Mouse (Mus musculus): Measurements from ENCODE around the gene Reps1. TPM values are rescaled to one million over a fixed set of nuclear protein-coding genes. Genes with fewer than 3 reads are reported as not detected.

The Reps1 gene
- polyA plus RNA-seq, 1 experiment from 2014 or later, result 16.3 TPM

- 61% methylated on average over 10 of the region's 10 CpGs for WGBS
- H3K27ac ChIP-seq (replicated peaks), result no peak overlapping the region
- no peaks in the 10 kb centered on the region for H3K9me3 ChIP-seq
- no peaks in the 10 kb centered on the region for H3K27me3 ChIP-seq
- H3K4me3 ChIP-seq, result no peak overlapping the region
- no peak for ATAC-seq (replicated peaks)
- H3K36me3 ChIP-seq, result no peaks in the 10 kb centered on the region
- H3K4me1 ChIP-seq, result peaks cover 32% of the 10 kb centered on the region
- H3K9ac ChIP-seq (replicated peaks), result no peak overlapping the region
- no peak overlapping the region for H3K4me2 ChIP-seq (replicated peaks)
Measured at GRCm38 (mm10) chr10:18067761-18068446, 12.2 kb downstream of the Reps1 start.

GRCm38 (mm10) chr10:18068880-18069279, 13.2 kb downstream of the Reps1 start:
- Histone ChIP-seq H3K9me3 (no peaks in the 10 kb centered on the region), H3K4me1 (peaks cover 32% of the 10 kb centered on the region), H3K4me3 (no peak overlapping the region)

GRCm38 (mm10) chr10:18069576-18069975, 13.9 kb downstream of the Reps1 start:
- H3K4me1 ChIP-seq, result peaks cover 32% of the 10 kb centered on the region
- H3K27me3 ChIP-seq, result no peaks in the 10 kb centered on the region
- H3K4me3 ChIP-seq, result no peak overlapping the region
- H3K27ac ChIP-seq (replicated peaks), result no peak overlapping the region
- 65% methylated on average over 2 of the region's 2 CpGs for WGBS
- H3K36me3 ChIP-seq, result no peaks in the 10 kb centered on the region
- no peak overlapping the region for H3K4me2 ChIP-seq (replicated peaks)
- no peak for ATAC-seq (replicated peaks)
- H3K9me3 ChIP-seq, result no peaks in the 10 kb centered on the region
- H3K9ac ChIP-seq (replicated peaks), result no peak overlapping the region

More at GRCm38 (mm10) chr10:18068880-18069279, 13.2 kb downstream of the Reps1 start:
- 92% methylated on average over 2 of the region's 2 CpGs for WGBS
- ATAC-seq (replicated peaks), result no peak
- Histone ChIP-seq H3K9ac (replicated peaks) (no peak overlapping the region), H3K27ac (replicated peaks) (no peak overlapping the region), H3K36me3 (no peaks in the 10 kb centered on the region), H3K4me2 (replicated peaks) (no peak overlapping the region), H3K27me3 (no peaks in the 10 kb centered on the region)

- Histone ChIP-seq H3K27me3 (no peaks in the 10 kb centered on the region), H3K36me3 (no peaks in the 10 kb centered on the region), H3K4me3 (no peak overlapping the region), H3K27ac (replicated peaks) (peak overlapping the region; percentile 12; the same call in 1 of the 2 replicates), H3K4me2 (replicated peaks) (no peak overlapping the region), H3K9me3 (no peaks in the 10 kb centered on the region), H3K4me1 (peaks cover 27% of the 10 kb centered on the region), H3K9ac (replicated peaks) (no peak overlapping the region)
- ATAC-seq (replicated peaks), result no peak
- 65% methylated on average over 3 of the region's 3 CpGs for WGBS
Measured at GRCm38 (mm10) chr10:18070144-18070543, 14.5 kb downstream of the Reps1 start.

GRCm38 (mm10) chr10:18070616-18071015, 15.0 kb downstream of the Reps1 start:
- no peak overlapping the region for H3K4me3 ChIP-seq
- H3K4me1 ChIP-seq, result peaks cover 27% of the 10 kb centered on the region
- no peak overlapping the region for H3K4me2 ChIP-seq (replicated peaks)
- no peaks in the 10 kb centered on the region for H3K27me3 ChIP-seq
- no peak overlapping the region for H3K27ac ChIP-seq (replicated peaks)
- 91% methylated on average over 2 of the region's 2 CpGs for WGBS
- no peaks in the 10 kb centered on the region for H3K36me3 ChIP-seq
- H3K9ac ChIP-seq (replicated peaks), result no peak overlapping the region
- ATAC-seq (replicated peaks), result no peak
- no peaks in the 10 kb centered on the region for H3K9me3 ChIP-seq

GRCm38 (mm10) chr10:18072871-18073270, 17.2 kb downstream of the Reps1 start:
- Histone ChIP-seq H3K9ac (replicated peaks) (no peak overlapping the region), H3K27me3 (no peaks in the 10 kb centered on the region), H3K4me1 (peaks cover 23% of the 10 kb centered on the region), H3K4me3 (no peak overlapping the region), H3K4me2 (replicated peaks) (no peak overlapping the region), H3K27ac (replicated peaks) (no peak overlapping the region), H3K36me3 (no peaks in the 10 kb centered on the region), H3K9me3 (no peaks in the 10 kb centered on the region)
- ATAC-seq (replicated peaks), result no peak
- WGBS, result 72% methylated on average over 3 of the region's 3 CpGs

- WGBS, result 86% methylated on average over 5 of the region's 5 CpGs
- Histone ChIP-seq H3K4me1 (peaks cover 17% of the 10 kb centered on the region), H3K9me3 (no peaks in the 10 kb centered on the region), H3K4me3 (no peak overlapping the region), H3K27ac (replicated peaks) (no peak overlapping the region), H3K4me2 (replicated peaks) (no peak overlapping the region), H3K9ac (replicated peaks) (no peak overlapping the region), H3K36me3 (no peaks in the 10 kb centered on the region), H3K27me3 (no peaks in the 10 kb centered on the region)
- ATAC-seq (replicated peaks), result no peak
Measured at GRCm38 (mm10) chr10:18074383-18075075, 18.9 kb downstream of the Reps1 start.

- Histone ChIP-seq H3K4me2 (replicated peaks) (no peak overlapping the region), H3K36me3 (no peaks in the 10 kb centered on the region), H3K4me3 (no peak overlapping the region), H3K27ac (replicated peaks) (no peak overlapping the region), H3K4me1 (peaks cover 5% of the 10 kb centered on the region; the same call in 1 of the 2 replicates), H3K27me3 (no peaks in the 10 kb centered on the region), H3K9ac (replicated peaks) (no peak overlapping the region), H3K9me3 (no peaks in the 10 kb centered on the region)
- 95% methylated on average over 6 of the region's 6 CpGs for WGBS
- ATAC-seq (replicated peaks), result no peak
Measured at GRCm38 (mm10) chr10:18075845-18076244, 20.2 kb downstream of the Reps1 start.

- H3K4me2 ChIP-seq (replicated peaks), result no peak overlapping the region
- H3K36me3 ChIP-seq, result no peaks in the 10 kb centered on the region; the same call in 1 of the 2 replicates
- no peaks in the 10 kb centered on the region for H3K27me3 ChIP-seq
- H3K9ac ChIP-seq (replicated peaks), result no peak overlapping the region
- H3K4me1 ChIP-seq, result peaks cover 5% of the 10 kb centered on the region; the same call in 1 of the 2 replicates
- 92% methylated on average over 1 of the region's 1 CpGs for WGBS
- no peak for ATAC-seq (replicated peaks)
- no peak overlapping the region for H3K4me3 ChIP-seq
- peaks cover 3% of the 10 kb centered on the region; the same call in 1 of the 2 replicates for H3K9me3 ChIP-seq
- H3K27ac ChIP-seq (replicated peaks), result no peak overlapping the region
Measured at GRCm38 (mm10) chr10:18081536-18081935, 25.9 kb downstream of the Reps1 start.

GRCm38 (mm10) chr10:18082772-18083171, 27.1 kb downstream of the Reps1 start:
- 94% methylated on average over 6 of the region's 6 CpGs for WGBS
- H3K4me3 ChIP-seq, result no peak overlapping the region
- H3K9ac ChIP-seq (replicated peaks), result no peak overlapping the region
- H3K36me3 ChIP-seq, result no peaks in the 10 kb centered on the region; the same call in 1 of the 2 replicates
- H3K4me1 ChIP-seq, result peaks cover 5% of the 10 kb centered on the region; the same call in 1 of the 2 replicates
- H3K4me2 ChIP-seq (replicated peaks), result no peak overlapping the region
- ATAC-seq (replicated peaks), result no peak
- H3K9me3 ChIP-seq, result peaks cover 3% of the 10 kb centered on the region; the same call in 1 of the 2 replicates
- H3K27ac ChIP-seq (replicated peaks), result no peak overlapping the region
- H3K27me3 ChIP-seq, result no peaks in the 10 kb centered on the region

- no peak for ATAC-seq (replicated peaks)
- Histone ChIP-seq H3K4me1 (no peaks in the 10 kb centered on the region), H3K9ac (replicated peaks) (no peak overlapping the region), H3K27me3 (no peaks in the 10 kb centered on the region), H3K36me3 (peaks cover 30% of the 10 kb centered on the region), H3K4me2 (replicated peaks) (no peak overlapping the region), H3K27ac (replicated peaks) (no peak overlapping the region), H3K9me3 (peaks cover under 1% of the 10 kb centered on the region; the same call in 1 of the 2 replicates), H3K4me3 (no peak overlapping the region)
Measured at GRCm38 (mm10) chr10:18090691-18091090, 35.0 kb downstream of the Reps1 start.

- no peaks in the 10 kb centered on the region for H3K9me3 ChIP-seq
- no peaks in the 10 kb centered on the region for H3K4me1 ChIP-seq
- no peak overlapping the region for H3K9ac ChIP-seq (replicated peaks)
- no peak overlapping the region for H3K4me3 ChIP-seq
- 59% methylated on average over 5 of the region's 5 CpGs for WGBS
- H3K27me3 ChIP-seq, result no peaks in the 10 kb centered on the region
- H3K36me3 ChIP-seq, result peaks cover 25% of the 10 kb centered on the region
- H3K27ac ChIP-seq (replicated peaks), result no peak overlapping the region
- ATAC-seq (replicated peaks), result no peak
- H3K4me2 ChIP-seq (replicated peaks), result no peak overlapping the region
Measured at GRCm38 (mm10) chr10:18102166-18102565, 46.5 kb downstream of the Reps1 start.

All from forebrain, embryonic 15.5 days (tissue).